Mouse (Mus musculus): ENCODE results near the gene Gm37240. TPM values are rescaled to one million over a fixed set of nuclear protein-coding genes. Genes with fewer than 3 reads are reported as not detected.

Gm37240 gene
- total RNA-seq, 2 experiments from 2014 or later = not detected

- ATAC-seq (replicated peaks; ENCODE audit: low FRiP score, poor library complexity, severe bottlenecking) = no peak
Measured at GRCm38 (mm10) chr3:85053526-85053925, 833.8 kb downstream of the Gm37240 start.

GRCm38 (mm10) chr3:85052196-85052595, 835.1 kb downstream of the Gm37240 start:
- no peak for ATAC-seq (replicated peaks; ENCODE audit: low FRiP score, poor library complexity, severe bottlenecking)

- no peak for ATAC-seq (replicated peaks; ENCODE audit: low FRiP score, poor library complexity, severe bottlenecking)
Measured at GRCm38 (mm10) chr3:85048569-85048968, 838.7 kb downstream of the Gm37240 start.

GRCm38 (mm10) chr3:85043679-85044218, 843.6 kb downstream of the Gm37240 start:
- ATAC-seq (replicated peaks; ENCODE audit: low FRiP score, poor library complexity, severe bottlenecking) = no peak

- no peak for ATAC-seq (replicated peaks; ENCODE audit: low FRiP score, poor library complexity, severe bottlenecking)
Measured at GRCm38 (mm10) chr3:85042126-85042525, 845.2 kb downstream of the Gm37240 start.

- no peak for ATAC-seq (replicated peaks; ENCODE audit: low FRiP score, poor library complexity, severe bottlenecking)
Measured at GRCm38 (mm10) chr3:85029141-85029540, 858.2 kb downstream of the Gm37240 start.

GRCm38 (mm10) chr3:85024817-85025705, 862.3 kb downstream of the Gm37240 start:
- ATAC-seq (replicated peaks; ENCODE audit: low FRiP score, poor library complexity, severe bottlenecking) = no peak

GRCm38 (mm10) chr3:85024237-85024636, 863.1 kb downstream of the Gm37240 start:
- ATAC-seq (replicated peaks; ENCODE audit: low FRiP score, poor library complexity, severe bottlenecking) = no peak

GRCm38 (mm10) chr3:85022800-85023199, 864.5 kb downstream of the Gm37240 start:
- ATAC-seq (replicated peaks; ENCODE audit: low FRiP score, poor library complexity, severe bottlenecking) = no peak

- ATAC-seq (replicated peaks; ENCODE audit: low FRiP score, poor library complexity, severe bottlenecking) = no peak
Measured at GRCm38 (mm10) chr3:85021816-85022215, 865.5 kb downstream of the Gm37240 start.

GRCm38 (mm10) chr3:85020137-85020536, 867.2 kb downstream of the Gm37240 start:
- ATAC-seq (replicated peaks; ENCODE audit: low FRiP score, poor library complexity, severe bottlenecking) = no peak

GRCm38 (mm10) chr3:85015667-85016066, 871.7 kb downstream of the Gm37240 start:
- no peak for ATAC-seq (replicated peaks; ENCODE audit: low FRiP score, poor library complexity, severe bottlenecking)

- ATAC-seq (replicated peaks; ENCODE audit: low FRiP score, poor library complexity, severe bottlenecking) = no peak
Measured at GRCm38 (mm10) chr3:85012889-85013288, 874.4 kb downstream of the Gm37240 start.

GRCm38 (mm10) chr3:85005257-85005656, 882.1 kb downstream of the Gm37240 start:
- no peak for ATAC-seq (replicated peaks; ENCODE audit: low FRiP score, poor library complexity, severe bottlenecking)

GRCm38 (mm10) chr3:84988880-84989279, 898.4 kb downstream of the Gm37240 start:
- ATAC-seq (replicated peaks; ENCODE audit: low FRiP score, poor library complexity, severe bottlenecking) = no peak

GRCm38 (mm10) chr3:84985121-84985625, 902.1 kb downstream of the Gm37240 start:
- no peak for ATAC-seq (replicated peaks; ENCODE audit: low FRiP score, poor library complexity, severe bottlenecking)

- ATAC-seq (replicated peaks; ENCODE audit: low FRiP score, poor library complexity, severe bottlenecking) = no peak
Measured at GRCm38 (mm10) chr3:84982688-84983087, 904.6 kb downstream of the Gm37240 start.

GRCm38 (mm10) chr3:84980158-84980557, 907.2 kb downstream of the Gm37240 start:
- no peak for ATAC-seq (replicated peaks; ENCODE audit: low FRiP score, poor library complexity, severe bottlenecking)

GRCm38 (mm10) chr3:84978676-84979075, 908.6 kb downstream of the Gm37240 start:
- no peak for ATAC-seq (replicated peaks; ENCODE audit: low FRiP score, poor library complexity, severe bottlenecking)

GRCm38 (mm10) chr3:84974193-84974592, 913.1 kb downstream of the Gm37240 start:
- no peak for ATAC-seq (replicated peaks; ENCODE audit: low FRiP score, poor library complexity, severe bottlenecking)

- ATAC-seq (replicated peaks; ENCODE audit: low FRiP score, poor library complexity, severe bottlenecking) = no peak
Measured at GRCm38 (mm10) chr3:84972881-84973280, 914.4 kb downstream of the Gm37240 start.

All from erythroblast, adult 5-6 weeks (primary cell).